Mouse (Mus musculus) stomach, embryonic 15.5 days (tissue): ENCODE results near the gene Rufy3. TPM values are rescaled to one million over a fixed set of nuclear protein-coding genes. Genes with fewer than 3 reads are reported as not detected.

ENCODE experiments used
- ATAC-seq: fragments of 200-750 bp; cut with Nextera tagmentation; 2 replicates; pipeline ENCODE4 v1.8.0; 2017; ENCODE audit warnings: low read depth, moderate number of reproducible peaks, moderate TSS enrichment; ENCODE audit not compliant: insufficient read depth, low FRiP score
- H3K27ac ChIP-seq: fragments of 300-500 bp; sonication (generic); 2 replicates; pipeline ENCODE4 v1.5.1; 2015; ENCODE audit warnings: mild to moderate bottlenecking, inconsistent platforms
- H3K27me3 ChIP-seq: fragments of 300-500 bp; sonication (generic); replicated peaks from 2 replicates; pipeline ENCODE4 v1.6.1; 2015; ENCODE audit warnings: inconsistent platforms
- H3K36me3 ChIP-seq: fragments of 300-500 bp; sonication (generic); 2 replicates; pipeline ENCODE4 v1.6.1; 2015; ENCODE audit warnings: inconsistent platforms
- H3K4me1 ChIP-seq: fragments of 300-500 bp; sonication (generic); 2 replicates; pipeline ENCODE4 v1.6.1; 2015; ENCODE audit warnings: inconsistent platforms
- H3K4me2 ChIP-seq: fragments of 300-500 bp; sonication (generic); 2 replicates; pipeline ENCODE4 v1.6.1; 2015; ENCODE audit warnings: mild to moderate bottlenecking, inconsistent platforms
- H3K4me3 ChIP-seq: fragments of 300-500 bp; sonication (generic); replicated peaks from 2 replicates; pipeline ENCODE4 v1.5.1; 2015; ENCODE audit warnings: inconsistent platforms
- H3K9ac ChIP-seq: fragments of 300-500 bp; sonication (generic); 2 replicates; pipeline ENCODE4 v1.6.1; 2015; ENCODE audit warnings: inconsistent platforms
- H3K9me3 ChIP-seq: fragments of 300-500 bp; sonication (generic); 2 replicates; pipeline ENCODE4 v1.6.1; 2016; ENCODE audit warnings: inconsistent platforms
- WGBS: fragments of 180-500 bp; shearing (Covaris S2); methylation state at CpG from one replicate; pipeline ENCODE4 v1.1.7; 2015; 5-methylcytosine and 5-hydroxymethylcytosine counted together
- polyA plus RNA-seq: library from polyadenylated mRNA; unstranded; fragments of >200 nt; fragmentation: Nextera tagmentation; extraction: Ambion mirVana; gene quantifications from 2 replicates; pipeline ENCODE4 v1.2.1, GENCODE M21; 2015

Rufy3 gene
- polyA plus RNA-seq, 1 experiment from 2014 or later = 16.8 TPM

GRCm38 (mm10) chr5:88679341-88679740 is 114.5 kb downstream of the Rufy3 start:
- 26% methylated on average over 6 of the region's 6 CpGs for WGBS
- no peak for ATAC-seq
- Histone ChIP-seq H3K4me3 (no peak overlapping the region), H3K9me3 (no peaks in the 10 kb centered on the region), H3K27ac (no peak overlapping the region), H3K36me3 (no peaks in the 10 kb centered on the region), H3K4me1 (peaks cover 4% of the 10 kb centered on the region; the same call in 1 of the 2 replicates), H3K4me2 (peak overlapping the region; percentile 19; the same call in 1 of the 2 replicates), H3K9ac (no peak overlapping the region), H3K27me3 (no peaks in the 10 kb centered on the region)

GRCm38 (mm10) chr5:88680567-88680966 is 115.7 kb downstream of the Rufy3 start:
- Histone ChIP-seq H3K36me3 (no peaks in the 10 kb centered on the region), H3K27me3 (no peaks in the 10 kb centered on the region), H3K9ac (no peak overlapping the region), H3K4me1 (no peaks in the 10 kb centered on the region), H3K4me3 (no peak overlapping the region), H3K27ac (no peak overlapping the region), H3K9me3 (no peaks in the 10 kb centered on the region), H3K4me2 (no peak overlapping the region)
- no peak for ATAC-seq
- WGBS = 85% methylated on average over 6 of the region's 6 CpGs

- H3K9me3 ChIP-seq = no peaks in the 10 kb centered on the region
- no peak overlapping the region for H3K4me2 ChIP-seq
- ATAC-seq = no peak
- H3K4me1 ChIP-seq = no peaks in the 10 kb centered on the region
- H3K4me3 ChIP-seq = no peak overlapping the region
- no peak overlapping the region for H3K9ac ChIP-seq
- H3K27me3 ChIP-seq = no peaks in the 10 kb centered on the region
- no peak overlapping the region for H3K27ac ChIP-seq
- WGBS = 78% methylated on average over 9 of the region's 9 CpGs
- H3K36me3 ChIP-seq = no peaks in the 10 kb centered on the region
Measured at GRCm38 (mm10) chr5:88683706-88684105, 118.9 kb downstream of the Rufy3 start.

GRCm38 (mm10) chr5:88684226-88684625 is 119.4 kb downstream of the Rufy3 start:
- Histone ChIP-seq H3K4me3 (no peak overlapping the region), H3K9me3 (no peaks in the 10 kb centered on the region), H3K4me1 (no peaks in the 10 kb centered on the region), H3K4me2 (no peak overlapping the region), H3K27ac (no peak overlapping the region), H3K27me3 (no peaks in the 10 kb centered on the region), H3K36me3 (no peaks in the 10 kb centered on the region), H3K9ac (no peak overlapping the region)
- no peak for ATAC-seq
- WGBS = 27% methylated on average over 3 of the region's 3 CpGs

- no peak overlapping the region for H3K4me2 ChIP-seq
- H3K9me3 ChIP-seq = no peaks in the 10 kb centered on the region
- no peak overlapping the region for H3K4me3 ChIP-seq
- H3K9ac ChIP-seq = no peak overlapping the region
- WGBS = 16% methylated on average over 6 of the region's 6 CpGs
- H3K4me1 ChIP-seq = no peaks in the 10 kb centered on the region
- H3K27ac ChIP-seq = no peak overlapping the region
- H3K27me3 ChIP-seq = no peaks in the 10 kb centered on the region
- ATAC-seq = no peak
- no peaks in the 10 kb centered on the region for H3K36me3 ChIP-seq
Measured at GRCm38 (mm10) chr5:88685306-88685705, 120.5 kb downstream of the Rufy3 start.

GRCm38 (mm10) chr5:88685745-88686299 is 121.0 kb downstream of the Rufy3 start:
- H3K4me3 ChIP-seq = no peak overlapping the region
- no peak overlapping the region for H3K4me2 ChIP-seq
- H3K27ac ChIP-seq = no peak overlapping the region
- H3K9me3 ChIP-seq = no peaks in the 10 kb centered on the region
- no peaks in the 10 kb centered on the region for H3K4me1 ChIP-seq
- no peak for ATAC-seq
- no peak overlapping the region for H3K9ac ChIP-seq
- WGBS = 50% methylated on average over 6 of the region's 6 CpGs
- H3K36me3 ChIP-seq = no peaks in the 10 kb centered on the region
- H3K27me3 ChIP-seq = no peaks in the 10 kb centered on the region

- H3K36me3 ChIP-seq = no peaks in the 10 kb centered on the region
- no peaks in the 10 kb centered on the region for H3K4me1 ChIP-seq
- H3K27ac ChIP-seq = no peak overlapping the region
- H3K9me3 ChIP-seq = no peaks in the 10 kb centered on the region
- H3K9ac ChIP-seq = no peak overlapping the region
- no peaks in the 10 kb centered on the region for H3K27me3 ChIP-seq
- ATAC-seq = no peak
- H3K4me2 ChIP-seq = no peak overlapping the region
- 75% methylated on average over 8 of the region's 8 CpGs for WGBS
- no peak overlapping the region for H3K4me3 ChIP-seq
Measured at GRCm38 (mm10) chr5:88687996-88688406, 123.2 kb downstream of the Rufy3 start.

GRCm38 (mm10) chr5:88688583-88689187 is 123.8 kb downstream of the Rufy3 start:
- H3K4me1 ChIP-seq = no peaks in the 10 kb centered on the region
- 56% methylated on average over 15 of the region's 15 CpGs for WGBS
- no peaks in the 10 kb centered on the region for H3K36me3 ChIP-seq
- H3K4me2 ChIP-seq = no peak overlapping the region
- no peak overlapping the region for H3K4me3 ChIP-seq
- no peaks in the 10 kb centered on the region for H3K9me3 ChIP-seq
- no peak overlapping the region for H3K27ac ChIP-seq
- H3K27me3 ChIP-seq = no peaks in the 10 kb centered on the region
- H3K9ac ChIP-seq = no peak overlapping the region
- ATAC-seq = peak; percentile 65; the same call in 1 of the 2 replicates

- Histone ChIP-seq H3K27ac (no peak overlapping the region), H3K9ac (no peak overlapping the region), H3K4me2 (no peak overlapping the region), H3K9me3 (no peaks in the 10 kb centered on the region), H3K27me3 (no peaks in the 10 kb centered on the region), H3K36me3 (no peaks in the 10 kb centered on the region), H3K4me1 (no peaks in the 10 kb centered on the region), H3K4me3 (no peak overlapping the region)
- ATAC-seq = no peak
- 75% methylated on average over 3 of the region's 3 CpGs for WGBS
Measured at GRCm38 (mm10) chr5:88689279-88689938, 124.6 kb downstream of the Rufy3 start.

GRCm38 (mm10) chr5:88690681-88691505 is 126.1 kb downstream of the Rufy3 start:
- H3K9ac ChIP-seq = no peak overlapping the region
- H3K4me1 ChIP-seq = no peaks in the 10 kb centered on the region
- H3K9me3 ChIP-seq = no peaks in the 10 kb centered on the region
- H3K27ac ChIP-seq = no peak overlapping the region
- no peaks in the 10 kb centered on the region for H3K36me3 ChIP-seq
- H3K4me3 ChIP-seq = no peak overlapping the region
- H3K27me3 ChIP-seq = no peaks in the 10 kb centered on the region
- no peak overlapping the region for H3K4me2 ChIP-seq
- no peak for ATAC-seq
- 30% methylated on average over 10 of the region's 10 CpGs for WGBS

- 51% methylated on average over 6 of the region's 6 CpGs for WGBS
- Histone ChIP-seq H3K36me3 (no peaks in the 10 kb centered on the region), H3K27me3 (no peaks in the 10 kb centered on the region), H3K27ac (no peak overlapping the region), H3K4me2 (no peak overlapping the region), H3K4me1 (no peaks in the 10 kb centered on the region), H3K9ac (no peak overlapping the region), H3K9me3 (no peaks in the 10 kb centered on the region), H3K4me3 (no peak overlapping the region)
- no peak for ATAC-seq
Measured at GRCm38 (mm10) chr5:88691506-88692095, 126.8 kb downstream of the Rufy3 start.
